Mouse (Mus musculus) limb, embryonic 14.5 days (tissue): ENCODE measurements around the gene Cmtm8. TPM values are rescaled to one million over a fixed set of nuclear protein-coding genes. Genes with fewer than 3 reads are reported as not detected.

Source experiments
- ATAC-seq: fragments of 200-750 bp; cut with Nextera tagmentation; 2 replicates; pipeline ENCODE4 v1.8.0; 2017; ENCODE audit warnings: low read depth, moderate number of reproducible peaks, moderate TSS enrichment; ENCODE audit not compliant: low FRiP score
- DNase-seq: peaks from one replicate; pipeline ENCODE4 v3.0.0-alpha.2; 2015; ENCODE audit warnings: low spot score
- H3K27ac ChIP-seq: fragments of 300-500 bp; sonication (generic); replicated peaks from 2 replicates; pipeline ENCODE4 v1.5.1; 2014; ENCODE audit warnings: low read depth, mild to moderate bottlenecking, low read length, moderate library complexity, mixed read lengths
- H3K27me3 ChIP-seq: fragments of 300-500 bp; sonication (generic); 2 replicates; pipeline ENCODE4 v1.6.1; 2014; ENCODE audit warnings: low read length, mixed read lengths; ENCODE audit not compliant: control insufficient read depth, insufficient read depth
- H3K36me3 ChIP-seq: fragments of 300-500 bp; sonication (generic); 2 replicates; pipeline ENCODE4 v1.6.1; 2014; ENCODE audit warnings: mild to moderate bottlenecking, low read length, moderate library complexity, mixed read lengths; ENCODE audit not compliant: control insufficient read depth, insufficient read depth
- H3K4me1 ChIP-seq: fragments of 300-500 bp; sonication (generic); 2 replicates; pipeline ENCODE4 v1.6.1; 2014; ENCODE audit warnings: antibody characterized with exemption, low read length, mixed read lengths; ENCODE audit not compliant: control insufficient read depth, insufficient read depth
- H3K4me2 ChIP-seq: fragments of 300-500 bp; sonication (generic); replicated peaks from 2 replicates; pipeline ENCODE4 v1.6.1; 2014; ENCODE audit warnings: low read depth, mild to moderate bottlenecking, low read length, moderate library complexity; ENCODE audit not compliant: severe bottlenecking
- H3K4me3 ChIP-seq: fragments of 300-500 bp; sonication (generic); replicated peaks from 2 replicates; pipeline ENCODE4 v1.5.1; 2014; ENCODE audit warnings: low read length
- H3K9ac ChIP-seq: fragments of 300-500 bp; sonication (generic); 2 replicates; pipeline ENCODE4 v1.6.1; 2014; ENCODE audit warnings: mild to moderate bottlenecking, low read depth, low read length, moderate library complexity; ENCODE audit not compliant: severe bottlenecking
- H3K9me3 ChIP-seq: fragments of 300-500 bp; sonication (generic); 2 replicates; pipeline ENCODE4 v1.6.1; 2016; ENCODE audit warnings: low read length; ENCODE audit not compliant: control insufficient read depth
- POLR2A ChIP-seq: fragments of 200-500 bp; IDR thresholded peaks from 2 replicates; pipeline ENCODE4 v1.8.0; 2012; ENCODE audit warnings: inconsistent platforms, mild to moderate bottlenecking, moderate library complexity, borderline replicate concordance; ENCODE audit not compliant: insufficient read depth, insufficient read length; ENCODE audit errors: extremely low read depth
- WGBS: fragments of 180-500 bp; shearing (Covaris S2); extraction: QIAGEN DNeasy Blood & Tissue Kit; methylation state at CpG from one replicate; pipeline ENCODE4 v1.1.7; 2014; 5-methylcytosine and 5-hydroxymethylcytosine counted together
- polyA plus RNA-seq, 2 experiments: library from polyadenylated mRNA; depleted of rRNA in 1 of 2; stranded (reverse) in 1 of 2; unstranded in 1 of 2; fragments of >200 nt; fragmentation: Nextera tagmentation in 1 of 2; extraction: Ambion mirVana in 1 of 2; gene quantifications; 2 replicates each; pipeline versions ENCODE4 v1.2.1 to v1.2.3; 2012 to 2014

Cmtm8 gene
- polyA plus RNA-seq, 2 experiments: 14.2 to 20.5 TPM

GRCm38 (mm10) chr9:114831527-114831926 is 12.4 kb downstream of the Cmtm8 start:
- Histone ChIP-seq H3K27me3 (no peaks in the 10 kb centered on the region), H3K9me3 (no peaks in the 10 kb centered on the region), H3K9ac (no peak overlapping the region), H3K36me3 (no peaks in the 10 kb centered on the region), H3K27ac (no peak overlapping the region), H3K4me1 (no peaks in the 10 kb centered on the region), H3K4me2 (no peak overlapping the region), H3K4me3 (no peak overlapping the region)
- 34% methylated on average over 6 of the region's 6 CpGs for WGBS
- no peak for ATAC-seq
- DNase-seq: no peak
- TF ChIP-seq POLR2A: no peak

GRCm38 (mm10) chr9:114830351-114830750 is 13.6 kb downstream of the Cmtm8 start:
- no peak for ATAC-seq
- no peak for DNase-seq
- H3K36me3 ChIP-seq: no peaks in the 10 kb centered on the region
- no peaks in the 10 kb centered on the region for H3K4me1 ChIP-seq
- no peak for TF ChIP-seq POLR2A
- H3K9ac ChIP-seq: no peak overlapping the region
- no peak overlapping the region for H3K4me2 ChIP-seq
- no peaks in the 10 kb centered on the region for H3K27me3 ChIP-seq
- H3K27ac ChIP-seq: no peak overlapping the region
- H3K9me3 ChIP-seq: no peaks in the 10 kb centered on the region
- 48% methylated on average over 7 of the region's 7 CpGs for WGBS
- H3K4me3 ChIP-seq: no peak overlapping the region

GRCm38 (mm10) chr9:114829669-114830068 is 14.3 kb downstream of the Cmtm8 start:
- Histone ChIP-seq H3K9me3 (no peaks in the 10 kb centered on the region), H3K9ac (no peak overlapping the region), H3K27me3 (no peaks in the 10 kb centered on the region), H3K4me3 (no peak overlapping the region), H3K4me1 (no peaks in the 10 kb centered on the region), H3K27ac (no peak overlapping the region), H3K36me3 (no peaks in the 10 kb centered on the region), H3K4me2 (no peak overlapping the region)
- DNase-seq (no peak), ATAC-seq (no peak)
- no peak for TF ChIP-seq POLR2A
- WGBS: 92% methylated on average over 8 of the region's 8 CpGs

GRCm38 (mm10) chr9:114828377-114828776 is 15.6 kb downstream of the Cmtm8 start:
- no peaks in the 10 kb centered on the region for H3K4me1 ChIP-seq
- H3K36me3 ChIP-seq: no peaks in the 10 kb centered on the region
- H3K4me2 ChIP-seq: no peak overlapping the region
- no peaks in the 10 kb centered on the region for H3K9me3 ChIP-seq
- no peak for TF ChIP-seq POLR2A
- no peak for DNase-seq
- no peak overlapping the region for H3K4me3 ChIP-seq
- no peaks in the 10 kb centered on the region for H3K27me3 ChIP-seq
- no peak overlapping the region for H3K9ac ChIP-seq
- no peak overlapping the region for H3K27ac ChIP-seq
- 94% methylated on average over 6 of the region's 6 CpGs for whole genome bisulfite sequencing
- no peak for ATAC-seq

- no peak for ATAC-seq
- Histone ChIP-seq H3K4me1 (no peaks in the 10 kb centered on the region), H3K9ac (no peak overlapping the region), H3K27me3 (no peaks in the 10 kb centered on the region), H3K4me3 (no peak overlapping the region), H3K36me3 (no peaks in the 10 kb centered on the region), H3K4me2 (no peak overlapping the region), H3K27ac (no peak overlapping the region), H3K9me3 (no peaks in the 10 kb centered on the region)
- 62% methylated on average over 1 of the region's 1 CpGs for WGBS
- TF ChIP-seq POLR2A: no peak
- DNase-seq: no peak
Observed at GRCm38 (mm10) chr9:114827242-114827852, 16.6 kb downstream of the Cmtm8 start.
